Mouse (Mus musculus): ENCODE measurements at regions not wholly inside any gene's neighbourhood (a gene's known extent, or its start where the extent isn't known, plus 50 kb on each side); places are given as distances from the start of the nearest gene placed in this dataset.

DNA sequence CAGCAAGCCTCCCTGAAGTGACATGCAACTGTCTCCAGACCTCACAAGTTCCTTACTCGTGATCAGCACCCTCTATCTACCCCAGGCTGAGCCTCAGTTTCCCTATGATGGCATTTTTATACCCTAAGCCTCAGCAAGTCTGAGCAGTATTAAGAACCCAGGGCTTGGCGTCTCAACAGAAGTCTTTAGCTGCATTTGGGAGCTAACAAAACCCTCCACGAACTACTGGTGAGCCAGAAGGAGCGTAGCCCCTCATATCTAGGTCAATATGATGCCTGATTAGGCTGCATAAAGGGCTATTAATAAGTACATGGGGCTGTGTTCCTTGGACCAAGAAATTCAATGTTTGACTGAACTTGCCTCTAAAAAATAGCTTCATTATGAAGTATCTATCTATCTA is 600.4 kb downstream of the Tox3 start:
- TF ChIP-seq POLR2A (IDR thresholded peaks at IDR 0.05; ENCODE audit: low read depth, low read length) (no peak), CTCF (IDR thresholded peaks at IDR 0.05; ENCODE audit: borderline replicate concordance, insufficient read depth, low read length) (no peak)
- H3K4me3 ChIP-seq (ENCODE audit: insufficient read depth, low read length) = no peak overlapping the region
- no peaks in the 10 kb centered on the region for H3K4me1 ChIP-seq (ENCODE audit: control insufficient read depth, insufficient read depth, low read length)
- H3K27ac ChIP-seq (ENCODE audit: insufficient read depth, low read length) = no peak overlapping the region

GRCm38 (mm10) chr8:89744267-89745028 is 603.7 kb downstream of the Tox3 start:
- TF ChIP-seq CTCF (IDR thresholded peaks at IDR 0.05; ENCODE audit: borderline replicate concordance, insufficient read depth, low read length) = no peak
- TF ChIP-seq POLR2A (IDR thresholded peaks at IDR 0.05; ENCODE audit: low read depth, low read length) = no peak

DNA sequence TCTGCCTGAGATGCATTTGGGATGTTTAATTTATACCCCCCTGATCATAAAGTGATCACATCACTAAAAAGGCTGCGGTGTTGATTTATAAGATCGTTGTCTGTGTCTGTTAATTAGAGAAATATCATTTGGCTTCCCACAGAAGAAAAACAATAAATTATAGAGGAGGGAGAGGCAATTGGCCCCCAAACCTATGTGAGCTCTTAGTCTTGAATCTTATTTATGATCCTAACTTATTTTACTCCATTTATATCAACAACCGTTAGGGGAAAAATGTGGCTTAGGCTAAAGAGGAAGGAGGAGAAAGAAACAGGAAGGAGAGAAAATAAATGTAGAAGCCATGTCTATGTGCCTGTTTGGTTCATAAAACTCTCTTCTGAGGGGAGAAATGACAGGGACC is 609.5 kb downstream of the Tox3 start:
- Histone ChIP-seq H3K27ac (ENCODE audit: insufficient read depth, low read length) (no peak overlapping the region), H3K4me1 (ENCODE audit: control insufficient read depth, insufficient read depth, low read length) (no peaks in the 10 kb centered on the region), H3K4me3 (ENCODE audit: insufficient read depth, low read length) (no peak overlapping the region)
- TF ChIP-seq CTCF (IDR thresholded peaks at IDR 0.05; ENCODE audit: borderline replicate concordance, insufficient read depth, low read length) (no peak), POLR2A (IDR thresholded peaks at IDR 0.05; ENCODE audit: low read depth, low read length) (no peak)

More at GRCm38 (mm10) chr8:89744267-89745028, 603.7 kb downstream of the Tox3 start:
- no peaks in the 10 kb centered on the region for H3K4me1 ChIP-seq (ENCODE audit: control insufficient read depth, insufficient read depth, low read length)
- H3K27ac ChIP-seq (ENCODE audit: insufficient read depth, low read length) = no peak overlapping the region
- no peak overlapping the region for H3K4me3 ChIP-seq (ENCODE audit: insufficient read depth, low read length)

DNA sequence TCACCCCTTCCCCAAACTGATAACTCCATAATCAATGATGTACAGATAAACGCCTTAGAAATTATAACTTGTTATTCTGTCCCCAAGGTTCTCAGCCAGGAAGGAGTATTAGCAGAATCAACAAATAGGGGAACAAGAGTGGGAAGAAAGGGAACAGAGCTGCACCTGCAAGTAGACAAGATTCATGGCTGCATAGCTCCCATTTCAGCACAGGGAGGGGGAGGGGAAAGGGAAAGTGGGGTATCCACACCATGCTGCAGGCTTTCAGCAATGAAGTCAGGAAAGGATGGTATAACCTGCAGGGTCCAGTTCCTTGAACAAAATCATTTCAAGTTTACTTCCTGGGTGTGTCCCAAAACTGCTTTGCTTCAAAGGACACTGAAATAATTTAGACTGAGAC is 610.5 kb downstream of the Tox3 start:
- no peak for TF ChIP-seq POLR2A (IDR thresholded peaks at IDR 0.05; ENCODE audit: low read depth, low read length)
- Histone ChIP-seq H3K4me1 (ENCODE audit: control insufficient read depth, insufficient read depth, low read length) (no peaks in the 10 kb centered on the region), H3K27ac (ENCODE audit: insufficient read depth, low read length) (no peak overlapping the region), H3K4me3 (ENCODE audit: insufficient read depth, low read length) (no peak overlapping the region)

GRCm38 (mm10) chr8:89727252-89727651 is 620.9 kb downstream of the Tox3 start:
- no peaks in the 10 kb centered on the region for H3K4me1 ChIP-seq (ENCODE audit: control insufficient read depth, insufficient read depth, low read length)
- no peak overlapping the region for H3K27ac ChIP-seq (ENCODE audit: insufficient read depth, low read length)
- no peak for TF ChIP-seq POLR2A (IDR thresholded peaks at IDR 0.05; ENCODE audit: low read depth, low read length)
- TF ChIP-seq CTCF (IDR thresholded peaks at IDR 0.05; ENCODE audit: borderline replicate concordance, insufficient read depth, low read length) = no peak
- no peak overlapping the region for H3K4me3 ChIP-seq (ENCODE audit: insufficient read depth, low read length)

DNA sequence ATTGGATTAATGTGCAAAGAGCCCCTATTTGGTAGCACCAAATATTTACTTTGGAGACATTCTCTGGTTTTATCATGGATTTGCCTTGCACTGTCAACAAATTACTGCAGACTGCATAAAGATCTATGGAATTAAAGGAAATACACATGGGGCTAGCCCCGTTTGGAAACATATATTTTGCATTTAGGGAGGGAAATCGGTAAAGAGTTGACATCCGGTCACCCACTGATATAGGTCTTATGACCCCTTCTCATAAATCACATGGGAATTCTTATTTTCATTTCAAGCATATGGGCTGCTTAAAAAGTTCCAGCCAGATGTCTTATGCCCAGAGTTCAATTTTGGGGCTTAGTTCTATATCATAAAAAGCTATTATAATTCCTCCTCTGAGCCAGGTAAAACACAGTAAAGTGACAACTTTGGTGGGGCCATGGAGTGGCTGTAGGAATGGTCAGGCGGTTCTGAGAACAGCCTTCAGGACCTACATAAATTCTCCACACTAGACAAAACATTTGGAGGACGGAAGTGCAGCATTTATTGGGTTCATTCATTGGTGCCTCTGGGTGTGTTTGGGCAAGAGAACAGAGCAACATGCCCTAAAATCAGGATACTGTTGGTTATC is 626.3 kb downstream of the Tox3 start:
- TF ChIP-seq POLR2A (IDR thresholded peaks at IDR 0.05; ENCODE audit: low read depth, low read length) (no peak), CTCF (IDR thresholded peaks at IDR 0.05; ENCODE audit: borderline replicate concordance, insufficient read depth, low read length) (no peak)
- no peak overlapping the region for H3K27ac ChIP-seq (ENCODE audit: insufficient read depth, low read length)

GRCm38 (mm10) chr8:89713880-89714279 is 634.3 kb downstream of the Tox3 start:
- Histone ChIP-seq H3K4me1 (ENCODE audit: control insufficient read depth, insufficient read depth, low read length) (no peaks in the 10 kb centered on the region), H3K27ac (ENCODE audit: insufficient read depth, low read length) (no peak overlapping the region), H3K4me3 (ENCODE audit: insufficient read depth, low read length) (no peak overlapping the region)
- TF ChIP-seq CTCF (IDR thresholded peaks at IDR 0.05; ENCODE audit: borderline replicate concordance, insufficient read depth, low read length) (no peak), POLR2A (IDR thresholded peaks at IDR 0.05; ENCODE audit: low read depth, low read length) (no peak)

More for the DNA sequence above, 626.3 kb downstream of the Tox3 start:
- Histone ChIP-seq H3K4me3 (ENCODE audit: insufficient read depth, low read length) (no peak overlapping the region), H3K4me1 (ENCODE audit: control insufficient read depth, insufficient read depth, low read length) (no peaks in the 10 kb centered on the region)

DNA sequence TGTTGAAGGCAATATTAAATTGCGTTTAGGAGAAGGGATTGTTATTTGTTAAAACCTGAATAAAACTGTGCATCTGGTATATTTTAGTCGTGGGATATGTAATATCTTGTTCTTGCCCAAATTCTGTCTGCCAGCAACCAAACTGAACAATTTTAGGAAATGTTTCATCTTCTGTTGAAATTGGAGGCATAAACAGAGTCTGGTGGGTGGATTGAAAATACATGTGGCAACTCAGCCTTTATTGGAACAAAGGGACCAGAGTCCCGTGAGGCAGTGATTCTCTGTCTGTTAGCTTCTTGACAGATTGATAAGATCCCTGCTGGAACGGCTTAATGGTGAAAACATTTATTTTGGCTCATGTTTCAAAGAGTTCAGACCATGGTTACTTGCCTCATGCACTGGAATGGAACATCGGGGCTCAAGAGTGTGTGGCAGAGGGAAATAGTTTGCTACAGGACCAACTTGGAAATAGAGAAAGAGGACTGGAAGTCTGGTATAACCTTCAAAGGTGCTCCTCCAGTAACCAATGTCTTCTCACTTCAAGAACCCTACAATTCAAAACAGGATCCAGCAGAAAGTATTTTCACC is 640.7 kb downstream of the Tox3 start:
- TF ChIP-seq CTCF (IDR thresholded peaks at IDR 0.05; ENCODE audit: borderline replicate concordance, insufficient read depth, low read length) (no peak), POLR2A (IDR thresholded peaks at IDR 0.05; ENCODE audit: low read depth, low read length) (no peak)
- H3K4me3 ChIP-seq (ENCODE audit: insufficient read depth, low read length) = no peak overlapping the region
- H3K27ac ChIP-seq (ENCODE audit: insufficient read depth, low read length) = no peak overlapping the region
- H3K4me1 ChIP-seq (ENCODE audit: control insufficient read depth, insufficient read depth, low read length) = no peaks in the 10 kb centered on the region

GRCm38 (mm10) chr8:89685696-89686095 is 641.7 kb upstream of the Sall1 start:
- Histone ChIP-seq H3K27ac (ENCODE audit: insufficient read depth, low read length) (no peak overlapping the region), H3K4me1 (ENCODE audit: control insufficient read depth, insufficient read depth, low read length) (no peaks in the 10 kb centered on the region), H3K4me3 (ENCODE audit: insufficient read depth, low read length) (no peak overlapping the region)
- no peak for TF ChIP-seq CTCF (IDR thresholded peaks at IDR 0.05; ENCODE audit: borderline replicate concordance, insufficient read depth, low read length)
- no peak for TF ChIP-seq POLR2A (IDR thresholded peaks at IDR 0.05; ENCODE audit: low read depth, low read length)

- H3K27ac ChIP-seq (ENCODE audit: insufficient read depth, low read length) = no peak overlapping the region
- TF ChIP-seq CTCF (IDR thresholded peaks at IDR 0.05; ENCODE audit: borderline replicate concordance, insufficient read depth, low read length) = no peak
- no peak for TF ChIP-seq POLR2A (IDR thresholded peaks at IDR 0.05; ENCODE audit: low read depth, low read length)
- H3K4me3 ChIP-seq (ENCODE audit: insufficient read depth, low read length) = no peak overlapping the region
- no peaks in the 10 kb centered on the region for H3K4me1 ChIP-seq (ENCODE audit: control insufficient read depth, insufficient read depth, low read length)
These were observed 637.0 kb upstream of the Sall1 start for GRCm38 (mm10) chr8:89680937-89681336.
